Mouse (Mus musculus) small intestine, adult 2 months (tissue): ENCODE measurements around the gene Map10.

Experiments
- CTCF ChIP-seq: fragments of 200-500 bp; IDR thresholded peaks from 2 replicates; pipeline ENCODE4 v1.5.1; 2012; ENCODE audit warnings: low read depth, mild to moderate bottlenecking, control low read depth, inconsistent platforms, low read length, moderate library complexity, mixed read lengths; ENCODE audit not compliant: insufficient replicate concordance, insufficient read length; ENCODE audit errors: extremely low read depth
- POLR2A ChIP-seq: fragments of 200-500 bp; IDR thresholded peaks from 2 replicates; pipeline ENCODE4 v1.6.1; 2012; ENCODE audit warnings: low read depth, mild to moderate bottlenecking, control low read depth, inconsistent platforms, low read length, moderate library complexity

DNA sequence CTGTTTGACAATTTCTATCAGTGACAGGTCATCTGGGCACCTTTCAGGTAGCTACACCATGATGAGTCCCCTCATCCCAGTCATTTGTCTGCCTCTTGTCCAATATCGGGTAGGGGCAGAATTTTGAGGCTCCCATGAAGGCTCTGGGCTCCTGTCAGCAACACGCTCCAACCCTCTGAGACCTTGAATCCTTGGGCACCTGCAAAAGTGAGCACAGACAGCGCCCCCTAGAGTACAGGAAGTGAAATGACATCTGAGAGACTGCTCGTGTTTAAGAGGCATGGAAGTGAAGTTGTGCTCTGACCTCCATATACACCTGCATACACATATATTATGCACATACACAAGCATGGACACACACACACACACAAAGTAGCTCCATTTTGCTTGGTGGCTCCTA is 49.3 kb downstream of the Map10 start:
- peak; percentile 66; the same call in 1 of the 2 replicates for TF ChIP-seq CTCF
- TF ChIP-seq POLR2A, result no peak
